Mouse (Mus musculus) MEL (cell line): ENCODE measurements around the gene Synj1. TPM values are rescaled to one million over a fixed set of nuclear protein-coding genes. Genes with fewer than 3 reads are reported as not detected.

Experiments
- DNase-seq: peaks from one replicate; pipeline ENCODE4 v3.0.0; 2011; ENCODE audit warnings: low read depth, low spot score
- H3K27ac ChIP-seq: 2 replicates; pipeline ENCODE4 v1.5.1; 2012; ENCODE audit warnings: low read depth, mild to moderate bottlenecking, control low read depth, low read length, moderate library complexity; ENCODE audit not compliant: control insufficient read depth
- H3K27me3 ChIP-seq, 2 experiments: fragments of 150-350 bp in 1 of 2; sonication (generic) in 1 of 2; 2 replicates each; pipeline ENCODE4 v1.6.1; 2012; ENCODE audit warnings: low read length in 2 of 2, mild to moderate bottlenecking in 2 of 2, improper control_type of control experiment in 1 of 2, moderate library complexity in 1 of 2; ENCODE audit not compliant: insufficient read depth in 2 of 2, control insufficient read depth in 1 of 2
- H3K36me3 ChIP-seq, 2 experiments: 2 replicates each; pipeline ENCODE4 v1.6.1; 2012 to 2014; ENCODE audit warnings: low read length in 2 of 2, improper control_type of control experiment in 1 of 2, inconsistent platforms in 1 of 2, mild to moderate bottlenecking in 1 of 2; ENCODE audit not compliant: insufficient read depth in 2 of 2, control insufficient read depth in 1 of 2
- H3K4me1 ChIP-seq, 2 experiments: fragments of 150-350 bp in 1 of 2; sonication (generic) in 1 of 2; 2 replicates each; pipeline ENCODE4 v1.6.1; 2012; ENCODE audit warnings: low read length in 2 of 2, improper control_type of control experiment in 1 of 2, mild to moderate bottlenecking in 1 of 2; ENCODE audit not compliant: insufficient read depth in 2 of 2, control insufficient read depth in 1 of 2
- H3K4me3 ChIP-seq, 2 experiments: fragments of 150-350 bp in 1 of 2; sonication (generic) in 1 of 2; 2 replicates each; pipeline ENCODE4 v1.5.1; 2012; ENCODE audit warnings: low read depth in 2 of 2, low read length in 2 of 2, mild to moderate bottlenecking in 2 of 2, moderate library complexity in 2 of 2, control low read depth in 1 of 2, improper control_type of control experiment in 1 of 2; ENCODE audit not compliant: control insufficient read depth in 1 of 2, insufficient read depth in 1 of 2
- H3K79me2 ChIP-seq: 2 replicates; pipeline ENCODE4 v1.6.1; 2012; ENCODE audit warnings: mild to moderate bottlenecking, low read length, moderate library complexity; ENCODE audit not compliant: control insufficient read depth, poor library complexity, insufficient read depth
- H3K9ac ChIP-seq: 2 replicates; pipeline ENCODE4 v1.6.1; 2012; ENCODE audit warnings: low read depth, mild to moderate bottlenecking, control low read depth, low read length, moderate library complexity; ENCODE audit not compliant: control insufficient read depth, poor library complexity, severe bottlenecking
- H3K9me3 ChIP-seq: fragments of 150-350 bp; sonication (generic); replicated peaks from 2 replicates; pipeline ENCODE4 v1.6.1; 2012; ENCODE audit warnings: mild to moderate bottlenecking, low read length, improper control_type of control experiment, moderate library complexity; ENCODE audit not compliant: insufficient read depth
- BHLHE40 ChIP-seq: IDR thresholded peaks from 2 replicates; pipeline ENCODE4 v1.6.1; 2012; ENCODE audit warnings: low read depth, mild to moderate bottlenecking, inconsistent platforms, low read length, improper control_type of control experiment, borderline replicate concordance
- CHD1 ChIP-seq: IDR thresholded peaks from 2 replicates; pipeline ENCODE4 v1.6.1; 2012; ENCODE audit warnings: low read depth, mild to moderate bottlenecking, inconsistent platforms, low read length, improper control_type of control experiment
- CHD2 ChIP-seq: IDR thresholded peaks from 2 replicates; pipeline ENCODE4 v1.6.1; 2011; ENCODE audit warnings: low read length, improper control_type of control experiment
- E2F4 ChIP-seq: IDR thresholded peaks from 2 replicates; pipeline ENCODE4 v1.6.1; 2011; ENCODE audit warnings: low read depth, low read length, improper control_type of control experiment, borderline replicate concordance
- ELF1 ChIP-seq: IDR thresholded peaks from 2 replicates; pipeline ENCODE4 v1.6.1; 2014; ENCODE audit warnings: low read depth, mild to moderate bottlenecking, inconsistent platforms, low read length, improper control_type of control experiment, moderate library complexity
- EP300 ChIP-seq, 2 experiments: IDR thresholded peaks; 2 replicates each; pipeline ENCODE4 v1.6.1; 2011; ENCODE audit warnings: improper control_type of control experiment in 2 of 2, low read length in 2 of 2, low read depth in 1 of 2, mild to moderate bottlenecking in 1 of 2
- GATA1 ChIP-seq: IDR thresholded peaks from 2 replicates; pipeline ENCODE4 v1.6.1; 2011; ENCODE audit warnings: low read depth, low read length, improper control_type of control experiment
- HCFC1 ChIP-seq: IDR thresholded peaks from 2 replicates; pipeline ENCODE4 v1.6.1; 2012; ENCODE audit warnings: low read depth, mild to moderate bottlenecking, inconsistent platforms, low read length, improper control_type of control experiment, moderate library complexity
- JUND ChIP-seq: IDR thresholded peaks from 2 replicates; pipeline ENCODE4 v1.6.1; 2011; ENCODE audit warnings: low read depth, mild to moderate bottlenecking, improper control_type of control experiment, low read length
- KAT2A ChIP-seq: conservative IDR thresholded peaks from 2 replicates; pipeline ENCODE4 v1.6.1; 2012; ENCODE audit warnings: low read depth, low read length, improper control_type of control experiment, inconsistent platforms
- MAZ ChIP-seq: IDR thresholded peaks from 2 replicates; pipeline ENCODE4 v1.6.1; 2012; ENCODE audit warnings: low read depth, mild to moderate bottlenecking, inconsistent platforms, low read length, improper control_type of control experiment
- MEF2A ChIP-seq: IDR thresholded peaks from 2 replicates; pipeline ENCODE4 v1.6.1; 2014; ENCODE audit warnings: low read depth, mild to moderate bottlenecking, inconsistent platforms, low read length, improper control_type of control experiment; ENCODE audit not compliant: poor library complexity, insufficient replicate concordance, severe bottlenecking; ENCODE audit errors: extremely low read depth
- MYC ChIP-seq: IDR thresholded peaks from 2 replicates; pipeline ENCODE4 v1.6.1; 2011; ENCODE audit warnings: low read depth, mild to moderate bottlenecking, low read length, improper control_type of control experiment, moderate library complexity
- POLR2AphosphoS5 ChIP-seq: IDR thresholded peaks from 2 replicates; pipeline ENCODE4 v1.6.1; 2012; ENCODE audit warnings: low read depth, borderline replicate concordance, mild to moderate bottlenecking, inconsistent platforms, low read length, moderate library complexity, mixed read lengths
- SIN3A ChIP-seq: IDR thresholded peaks from 2 replicates; pipeline ENCODE4 v1.6.1; 2012; ENCODE audit warnings: low read length, improper control_type of control experiment, inconsistent platforms
- SMC3 ChIP-seq: IDR thresholded peaks from 2 replicates; pipeline ENCODE4 v1.6.1; 2011; ENCODE audit warnings: low read depth, low read length, improper control_type of control experiment
- USF1 ChIP-seq: IDR thresholded peaks from 2 replicates; pipeline ENCODE4 v1.6.1; 2014; ENCODE audit warnings: low read depth, mild to moderate bottlenecking, inconsistent platforms, low read length, improper control_type of control experiment, moderate library complexity
- ZMIZ1 ChIP-seq: IDR thresholded peaks from 2 replicates; pipeline ENCODE4 v1.6.1; 2012; ENCODE audit warnings: low read depth, mild to moderate bottlenecking, inconsistent platforms, low read length, improper control_type of control experiment, moderate library complexity
- polyA plus RNA-seq, 2 experiments: library from polyadenylated mRNA; stranded (reverse) in 1 of 2; unstranded in 1 of 2; fragments of >175 nt in 1 of 2; fragments of >200 nt in 1 of 2; gene quantifications; 2 replicates each; pipeline versions ENCODE4 v1.2.1 to v1.2.4; 2012; ENCODE audit warnings: low replicate concordance in 2 of 2, low read depth in 1 of 2; ENCODE audit not compliant: insufficient read length in 2 of 2, insufficient read depth in 1 of 2, missing spikeins in 1 of 2
- total RNA-seq: library from RNA; depleted of rRNA; stranded (reverse); fragments of 300-350 nt; gene quantifications from 2 replicates; pipeline ENCODE4 v1.2.3, GENCODE M21; 2012

Gene Synj1
- total and polyA plus RNA-seq, 3 experiments = 5.0 to 34.5 TPM; not detected in 1

DNA sequence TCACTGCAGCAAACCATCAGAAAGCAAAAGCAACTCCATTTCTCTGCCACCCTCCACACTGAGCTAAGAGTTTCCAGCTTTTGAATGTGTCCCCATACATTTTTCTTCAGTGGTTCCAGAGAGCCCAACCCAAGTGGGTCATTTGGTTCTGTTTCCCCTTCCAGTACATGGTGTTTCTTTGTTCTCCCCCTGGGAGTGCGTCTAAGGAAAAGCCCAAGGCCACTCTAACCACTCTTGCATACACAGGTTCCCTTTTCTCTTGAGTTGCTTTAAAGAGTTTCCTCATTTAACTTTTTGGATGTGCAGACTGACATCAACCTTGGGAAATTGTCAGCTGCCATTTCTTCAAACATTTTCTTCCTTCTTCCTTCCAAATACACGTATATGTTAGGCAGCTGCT, 10.0 kb downstream of the Synj1 start:
- Histone ChIP-seq H3K27me3 (no peaks in the 10 kb centered on the region), H3K79me2 (peaks cover 5% of the 10 kb centered on the region; the same call in 1 of the 2 replicates), H3K9ac (no peak overlapping the region), H3K36me3 (peaks cover 0 to 4% of the 10 kb centered on the region in 2 experiments; a peak in 2 of 4 replicates), H3K4me1 (peaks cover 9 to 21% of the 10 kb centered on the region in 2 experiments), H3K9me3 (no peaks in the 10 kb centered on the region), H3K27ac (no peak overlapping the region), H3K4me3 (no peak overlapping the region)
- TF ChIP-seq POLR2AphosphoS5 = no peak
- no peak for TF ChIP-seq EP300 (IDR thresholded peaks at IDR 0.05; ENCODE audit: low read depth in 1 of 2, low read length in 2 of 2)
- no peak for TF ChIP-seq USF1
- TF ChIP-seq CHD1 = no peak
- no peak for TF ChIP-seq SIN3A
- no peak for TF ChIP-seq ELF1
- DNase-seq = peak; percentile 39

DNA sequence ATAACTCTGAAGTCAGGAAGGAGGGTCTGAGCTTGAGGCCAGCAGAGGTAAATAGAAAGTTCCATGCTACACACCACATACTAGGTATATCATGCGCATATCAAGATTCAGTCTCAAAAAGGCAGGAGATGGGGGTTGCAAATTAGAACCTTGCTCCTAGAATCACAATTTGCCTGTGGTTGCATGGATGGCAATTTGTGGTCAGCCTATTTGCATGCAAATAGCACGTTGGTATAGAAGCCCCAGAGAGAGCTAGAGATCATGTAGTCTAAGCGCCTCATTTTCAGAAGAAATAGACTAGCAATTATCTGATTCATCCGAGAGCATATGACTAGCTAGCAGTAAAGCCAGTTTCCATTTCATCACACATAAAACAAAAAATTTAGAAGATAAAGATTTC, 11.3 kb downstream of the Synj1 start:
- Histone ChIP-seq H3K79me2 (peaks cover 5% of the 10 kb centered on the region; the same call in 1 of the 2 replicates), H3K9me3 (no peaks in the 10 kb centered on the region), H3K36me3 (peaks cover 0 to 11% of the 10 kb centered on the region in 2 experiments; a peak in 3 of 4 replicates), H3K27ac (no peak overlapping the region), H3K4me3 (no peak overlapping the region), H3K27me3 (no peaks in the 10 kb centered on the region), H3K4me1 (peaks cover 13 to 24% of the 10 kb centered on the region in 2 experiments), H3K9ac (no peak overlapping the region)
- TF ChIP-seq MYC = no peak
- DNase-seq = no peak

DNA sequence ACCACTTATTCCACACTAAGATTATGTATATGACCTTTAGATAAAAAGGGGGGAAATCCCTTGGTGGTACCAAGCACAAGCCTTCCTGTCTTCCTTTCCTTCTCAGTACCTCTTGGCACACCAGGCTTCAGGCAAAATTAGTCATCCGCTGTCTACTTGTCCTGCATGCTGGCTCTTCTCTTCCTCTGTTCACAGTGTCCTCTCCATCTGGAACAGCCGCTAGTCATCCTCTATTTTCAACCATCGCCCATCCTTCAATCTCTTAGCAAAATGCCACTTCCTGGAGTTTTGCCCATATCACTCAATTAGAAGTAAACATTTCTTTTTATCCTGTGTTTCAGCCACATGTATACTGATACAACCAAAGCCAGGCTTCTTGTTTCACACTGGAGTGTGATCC, 13.3 kb downstream of the Synj1 start:
- H3K4me1 ChIP-seq = peaks cover 17 to 24% of the 10 kb centered on the region in 2 experiments
- H3K9me3 ChIP-seq = no peaks in the 10 kb centered on the region
- no peaks in the 10 kb centered on the region for H3K27me3 ChIP-seq
- no peak overlapping the region for H3K9ac ChIP-seq
- TF ChIP-seq CHD2 (no peak), GATA1 (no peak), MYC (no peak), JUND (no peak), MEF2A (no peak), KAT2A (no peak), E2F4 (no peak), ZMIZ1 (no peak), SIN3A (no peak), EP300 (IDR thresholded peaks at IDR 0.05; ENCODE audit: low read depth in 1 of 2, low read length in 2 of 2) (no peak), HCFC1 (no peak), MAZ (no peak), BHLHE40 (no peak), SMC3 (no peak)
- no peak overlapping the region for H3K4me3 ChIP-seq
- DNase-seq = no peak
- peaks cover 7% of the 10 kb centered on the region; the same call in 1 of the 2 replicates for H3K79me2 ChIP-seq
- no peak overlapping the region for H3K27ac ChIP-seq
- H3K36me3 ChIP-seq = peaks cover 0 to 17% of the 10 kb centered on the region in 2 experiments; a peak in 2 of 4 replicates
